Mouse (Mus musculus) erythroblast, embryonic 14.5 days (primary cell): Measurements from ENCODE around the gene Dgke. TPM values are rescaled to one million over a fixed set of nuclear protein-coding genes. Genes with fewer than 3 reads are reported as not detected.

Experiments
- H3K27me3 ChIP-seq: 2 replicates; pipeline ENCODE4 v1.6.1; 2012; ENCODE audit warnings: inconsistent platforms; ENCODE audit not compliant: control insufficient read depth
- H3K36me3 ChIP-seq: 2 replicates; pipeline ENCODE4 v1.6.1; 2012; ENCODE audit warnings: mild to moderate bottlenecking, inconsistent platforms; ENCODE audit not compliant: control insufficient read depth
- H3K4me1 ChIP-seq: 2 replicates; pipeline ENCODE4 v1.6.1; 2012; ENCODE audit warnings: inconsistent platforms; ENCODE audit not compliant: control insufficient read depth
- H3K4me3 ChIP-seq: replicated peaks from 2 replicates; pipeline ENCODE3; 2012; ENCODE audit warnings: moderate library complexity, mild to moderate bottlenecking, inconsistent platforms
- H3K9me3 ChIP-seq: 2 replicates; pipeline ENCODE4 v1.6.1; 2012; ENCODE audit warnings: low read length, inconsistent platforms, mixed read lengths; ENCODE audit not compliant: control insufficient read depth
- GATA1 ChIP-seq: IDR thresholded peaks from 2 replicates; pipeline ENCODE4 v1.6.1; 2012; ENCODE audit warnings: low read length, inconsistent platforms, mixed read lengths
- TAL1 ChIP-seq: IDR thresholded peaks from 3 replicates; pipeline ENCODE4 v1.6.1; 2012; ENCODE audit warnings: low read length, inconsistent platforms, mixed read lengths
- polyA plus RNA-seq: library from polyadenylated mRNA; stranded (reverse); fragments of >175 nt; gene quantifications from 2 replicates; pipeline ENCODE4 v1.2.3, GENCODE M21; 2012

The Dgke gene
- polyA plus RNA-seq, 1 experiment = not detected

- H3K4me3 ChIP-seq = no peak overlapping the region
- H3K27me3 ChIP-seq = no peaks in the 10 kb centered on the region; the same call in 1 of the 2 replicates
- H3K4me1 ChIP-seq = no peaks in the 10 kb centered on the region
- no peaks in the 10 kb centered on the region for H3K9me3 ChIP-seq
- TF ChIP-seq GATA1 = no peak
- TF ChIP-seq TAL1 = no peak
- H3K36me3 ChIP-seq = no peaks in the 10 kb centered on the region
Observed at GRCm38 (mm10) chr11:89077601-89078000, 11.0 kb upstream of the Dgke start.

- Histone ChIP-seq H3K4me3 (no peak overlapping the region), H3K27me3 (no peaks in the 10 kb centered on the region; the same call in 1 of the 2 replicates), H3K9me3 (no peaks in the 10 kb centered on the region), H3K36me3 (no peaks in the 10 kb centered on the region), H3K4me1 (no peaks in the 10 kb centered on the region)
- TF ChIP-seq TAL1 (no peak), GATA1 (no peak)
Observed at GRCm38 (mm10) chr11:89076370-89076821, 9.7 kb upstream of the Dgke start.

DNA sequence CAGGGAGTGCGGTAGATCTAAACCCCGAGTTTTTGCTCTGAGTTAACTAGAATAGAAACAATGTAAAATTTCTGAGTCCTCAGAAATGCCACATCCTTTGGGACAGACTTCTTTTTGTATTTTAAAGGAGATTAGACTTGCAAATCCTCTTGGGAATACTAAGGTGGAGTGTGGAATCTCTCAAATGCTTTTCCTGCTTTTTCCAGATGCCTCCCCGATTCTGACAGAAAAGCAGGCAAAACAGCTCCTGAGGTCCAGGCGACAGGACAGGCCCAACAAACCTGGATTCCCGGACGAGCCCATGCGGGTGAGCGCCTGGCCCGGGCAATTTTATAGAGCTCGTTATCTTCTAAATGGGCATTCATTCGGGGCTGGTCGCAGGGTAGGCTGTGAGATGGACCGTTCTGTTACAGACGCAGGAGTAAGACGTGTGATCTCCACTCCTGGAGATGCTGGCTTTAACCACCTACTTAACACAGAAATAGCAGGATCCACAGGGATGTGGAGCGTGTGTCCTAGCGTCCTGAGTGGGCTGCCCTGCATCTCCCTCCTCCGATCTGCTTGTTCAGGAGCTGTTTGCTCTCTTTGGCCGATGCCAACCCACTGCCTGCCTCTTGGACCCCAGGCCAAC is 8.2 kb upstream of the Dgke start:
- Histone ChIP-seq H3K9me3 (no peaks in the 10 kb centered on the region), H3K36me3 (no peaks in the 10 kb centered on the region), H3K27me3 (no peaks in the 10 kb centered on the region; the same call in 1 of the 2 replicates), H3K4me1 (no peaks in the 10 kb centered on the region), H3K4me3 (no peak overlapping the region)
- no peak for TF ChIP-seq GATA1
- TF ChIP-seq TAL1 = no peak

DNA sequence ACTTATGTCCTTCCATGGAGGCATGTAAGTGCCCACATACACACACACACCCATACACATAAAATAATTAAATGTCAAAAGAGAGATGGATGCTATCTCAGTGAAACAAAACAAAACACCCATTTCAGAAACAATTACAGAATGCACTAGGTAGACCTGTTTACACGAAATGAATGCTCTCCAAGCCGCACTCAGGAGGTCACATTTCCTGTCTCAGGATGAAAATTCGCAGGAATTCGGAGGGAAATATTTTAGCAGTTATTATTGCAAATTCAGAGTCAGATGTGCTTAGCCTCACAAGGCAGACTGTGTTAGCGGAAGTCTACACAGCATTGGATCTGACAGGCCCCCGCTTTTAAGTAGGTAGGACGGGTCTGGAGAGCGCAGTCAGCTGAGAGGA is 6.9 kb upstream of the Dgke start, which contains the start of gene Gm525:
TSS of gene Gm525 (plus strand) at position 301 of the 400 bp plus-strand sequence.
- H3K27me3 ChIP-seq = no peaks in the 10 kb centered on the region
- no peak for TF ChIP-seq TAL1
- TF ChIP-seq GATA1 = no peak
- H3K4me1 ChIP-seq = no peaks in the 10 kb centered on the region
- H3K9me3 ChIP-seq = no peaks in the 10 kb centered on the region
- no peak within 1 kb of the TSS for H3K4me3 ChIP-seq
- no peaks in the 10 kb centered on the region for H3K36me3 ChIP-seq

GRCm38 (mm10) chr11:89071522-89071921 is 4.9 kb upstream of the Dgke start:
- 0 out of 2 replicates have a peak, but pooled peaks cover 2% of the 10 kb centered on the region for H3K27me3 ChIP-seq
- H3K4me1 ChIP-seq = no peaks in the 10 kb centered on the region
- H3K4me3 ChIP-seq = no peak overlapping the region
- no peaks in the 10 kb centered on the region for H3K9me3 ChIP-seq
- H3K36me3 ChIP-seq = no peaks in the 10 kb centered on the region
- no peak for TF ChIP-seq TAL1
- no peak for TF ChIP-seq GATA1

- TF ChIP-seq TAL1 = no peak
- no peak for TF ChIP-seq GATA1
- H3K4me1 ChIP-seq = peaks cover 3% of the 10 kb centered on the region
- no peaks in the 10 kb centered on the region for H3K36me3 ChIP-seq
- no peak overlapping the region for H3K4me3 ChIP-seq
- 0 out of 2 replicates have a peak, but pooled peaks cover 2% of the 10 kb centered on the region for H3K27me3 ChIP-seq
- H3K9me3 ChIP-seq = 0 out of 2 replicates have a peak, but pooled peaks cover 2% of the 10 kb centered on the region
Observed at GRCm38 (mm10) chr11:89069303-89069702, 2.7 kb upstream of the Dgke start.

DNA sequence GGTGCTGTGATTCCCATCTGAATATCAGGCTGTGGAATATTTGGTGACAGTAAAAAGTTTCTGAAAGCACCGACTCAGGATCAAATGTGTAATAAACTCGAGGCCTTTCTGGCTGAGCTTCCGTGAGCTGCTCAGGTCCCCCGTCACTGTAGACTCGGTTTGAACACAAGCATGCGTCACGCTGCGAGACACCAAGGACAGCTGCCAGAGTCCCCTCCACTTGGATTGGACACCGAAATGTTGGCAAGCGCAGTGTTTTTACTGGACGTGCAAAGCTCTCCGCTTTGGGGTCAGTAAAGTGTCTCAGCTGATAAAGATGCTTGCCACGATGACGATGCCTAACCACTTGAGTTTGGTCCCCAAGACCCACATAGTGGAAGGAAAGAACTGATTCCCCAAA is 2.0 kb upstream of the Dgke start:
- Histone ChIP-seq H3K36me3 (no peaks in the 10 kb centered on the region), H3K27me3 (0 out of 2 replicates have a peak, but pooled peaks cover 2% of the 10 kb centered on the region), H3K4me3 (no peak overlapping the region), H3K9me3 (0 out of 2 replicates have a peak, but pooled peaks cover 2% of the 10 kb centered on the region), H3K4me1 (peaks cover 7% of the 10 kb centered on the region)
- TF ChIP-seq GATA1 (no peak), TAL1 (no peak)

DNA sequence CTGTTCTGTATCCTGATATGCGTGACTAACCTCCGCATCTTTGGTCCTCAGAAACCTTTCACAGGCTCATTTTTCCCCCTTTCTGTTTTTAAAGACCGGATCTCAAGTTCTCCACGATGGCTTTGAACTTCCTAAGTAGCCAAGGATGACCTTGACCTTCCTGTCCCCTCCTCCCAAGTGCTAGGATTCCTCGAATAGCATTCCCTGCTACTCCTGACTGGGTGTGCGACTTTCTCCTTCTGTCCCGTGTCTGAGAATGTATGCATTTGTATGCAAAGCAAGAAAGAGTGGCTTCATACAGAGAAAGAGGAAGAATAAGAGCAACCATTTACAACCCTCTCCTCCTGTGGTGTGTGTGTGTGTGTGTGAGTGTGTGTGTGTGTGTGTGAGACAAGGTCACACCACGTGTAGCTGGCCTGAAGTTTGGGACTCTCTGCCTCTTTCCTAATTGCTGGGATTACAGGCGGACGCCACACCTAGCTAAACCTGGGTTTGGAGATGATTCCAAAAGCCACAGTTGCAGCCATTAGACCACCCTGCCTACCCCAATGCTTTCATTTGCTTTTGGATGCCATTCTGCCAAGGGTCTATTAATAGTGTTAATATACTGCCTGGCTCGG is 1.3 kb upstream of the Dgke start:
- Histone ChIP-seq H3K9me3 (0 out of 2 replicates have a peak, but pooled peaks cover 2% of the 10 kb centered on the region), H3K4me3 (no peak overlapping the region), H3K4me1 (peaks cover 7% of the 10 kb centered on the region), H3K27me3 (0 out of 2 replicates have a peak, but pooled peaks cover 2% of the 10 kb centered on the region), H3K36me3 (no peaks in the 10 kb centered on the region)
- no peak for TF ChIP-seq GATA1
- no peak for TF ChIP-seq TAL1

- Histone ChIP-seq H3K27me3 (0 out of 2 replicates have a peak, but pooled peaks cover 2% of the 10 kb centered on the region), H3K9me3 (0 out of 2 replicates have a peak, but pooled peaks cover 2% of the 10 kb centered on the region), H3K4me1 (peaks cover 7% of the 10 kb centered on the region), H3K4me3 (no peak overlapping the region), H3K36me3 (no peaks in the 10 kb centered on the region)
- TF ChIP-seq TAL1 = no peak
- TF ChIP-seq GATA1 = no peak
Observed at GRCm38 (mm10) chr11:89067301-89067822, 712 bp upstream of the Dgke start.
